Mouse (Mus musculus): ENCODE results near the gene Sept4. TPM values are rescaled to one million over a fixed set of nuclear protein-coding genes. Genes with fewer than 3 reads are reported as not detected.

Sept4 gene
- polyA plus RNA-seq, 1 experiment, result 0.09 TPM

GRCm38 (mm10) chr11:87611547-87611946 lies 42.8 kb downstream of the Sept4 start:
- Histone ChIP-seq H3K4me1 (ENCODE audit: control insufficient read depth) (no peaks in the 10 kb centered on the region; the same call in 1 of the 2 replicates), H3K9me3 (ENCODE audit: control insufficient read depth, low read length) (peaks cover under 1% of the 10 kb centered on the region; the same call in 1 of the 2 replicates), H3K36me3 (ENCODE audit: control insufficient read depth) (peaks cover 98% of the 10 kb centered on the region), H3K27me3 (ENCODE audit: control insufficient read depth) (no peaks in the 10 kb centered on the region), H3K4me3 (replicated peaks) (no peak overlapping the region)
- no peak for TF ChIP-seq GATA1 (IDR thresholded peaks at IDR 0.05; ENCODE audit: low read length)
- TF ChIP-seq TAL1 (IDR thresholded peaks at IDR 0.05; ENCODE audit: low read length), result no peak

GRCm38 (mm10) chr11:87613972-87614371 lies 45.3 kb downstream of the Sept4 start:
- H3K27me3 ChIP-seq (ENCODE audit: control insufficient read depth), result no peaks in the 10 kb centered on the region
- peaks cover 11% of the 10 kb centered on the region for H3K9me3 ChIP-seq (ENCODE audit: control insufficient read depth, low read length)
- H3K4me3 ChIP-seq (replicated peaks), result no peak overlapping the region
- TF ChIP-seq TAL1 (IDR thresholded peaks at IDR 0.05; ENCODE audit: low read length) (no peak), GATA1 (IDR thresholded peaks at IDR 0.05; ENCODE audit: low read length) (no peak)
- H3K36me3 ChIP-seq (ENCODE audit: control insufficient read depth), result peaks cover 94% of the 10 kb centered on the region
- H3K4me1 ChIP-seq (ENCODE audit: control insufficient read depth), result peaks cover 15% of the 10 kb centered on the region

GRCm38 (mm10) chr11:87615551-87615950 lies 46.8 kb downstream of the Sept4 start:
- Histone ChIP-seq H3K4me3 (replicated peaks) (no peak overlapping the region), H3K9me3 (ENCODE audit: control insufficient read depth, low read length) (peaks cover 11% of the 10 kb centered on the region), H3K4me1 (ENCODE audit: control insufficient read depth) (peaks cover 26% of the 10 kb centered on the region), H3K27me3 (ENCODE audit: control insufficient read depth) (no peaks in the 10 kb centered on the region), H3K36me3 (ENCODE audit: control insufficient read depth) (peaks cover 81% of the 10 kb centered on the region)
- no peak for TF ChIP-seq TAL1 (IDR thresholded peaks at IDR 0.05; ENCODE audit: low read length)
- TF ChIP-seq GATA1 (IDR thresholded peaks at IDR 0.05; ENCODE audit: low read length), result no peak

GRCm38 (mm10) chr11:87615952-87616351 lies 47.2 kb downstream of the Sept4 start:
- H3K9me3 ChIP-seq (ENCODE audit: control insufficient read depth, low read length), result peaks cover 11% of the 10 kb centered on the region
- H3K27me3 ChIP-seq (ENCODE audit: control insufficient read depth), result no peaks in the 10 kb centered on the region
- H3K4me1 ChIP-seq (ENCODE audit: control insufficient read depth), result peaks cover 29% of the 10 kb centered on the region
- TF ChIP-seq GATA1 (IDR thresholded peaks at IDR 0.05; ENCODE audit: low read length), result no peak
- no peak for TF ChIP-seq TAL1 (IDR thresholded peaks at IDR 0.05; ENCODE audit: low read length)
- peaks cover 77% of the 10 kb centered on the region for H3K36me3 ChIP-seq (ENCODE audit: control insufficient read depth)
- H3K4me3 ChIP-seq (replicated peaks), result no peak overlapping the region

GRCm38 (mm10) chr11:87616790-87617474 lies 48.2 kb downstream of the Sept4 start, which contains the start of gene Hsf5:
Gene Hsf5 (plus strand): TSS chr11:87617164.
- TF ChIP-seq GATA1 (IDR thresholded peaks at IDR 0.05; ENCODE audit: low read length) (no peak), TAL1 (IDR thresholded peaks at IDR 0.05; ENCODE audit: low read length) (no peak)
- peaks cover 67% of the 10 kb centered on the region for H3K36me3 ChIP-seq (ENCODE audit: control insufficient read depth)
- no peaks in the 10 kb centered on the region for H3K27me3 ChIP-seq (ENCODE audit: control insufficient read depth)

GRCm38 (mm10) chr11:87617606-87618005 lies 48.9 kb downstream of the Sept4 start:
- no peak overlapping the region for H3K4me3 ChIP-seq (replicated peaks)
- no peak for TF ChIP-seq TAL1 (IDR thresholded peaks at IDR 0.05; ENCODE audit: low read length)
- no peak for TF ChIP-seq GATA1 (IDR thresholded peaks at IDR 0.05; ENCODE audit: low read length)
- peaks cover 60% of the 10 kb centered on the region for H3K36me3 ChIP-seq (ENCODE audit: control insufficient read depth)
- H3K4me1 ChIP-seq (ENCODE audit: control insufficient read depth), result peaks cover 29% of the 10 kb centered on the region
- H3K9me3 ChIP-seq (ENCODE audit: control insufficient read depth, low read length), result peaks cover 11% of the 10 kb centered on the region
- no peaks in the 10 kb centered on the region for H3K27me3 ChIP-seq (ENCODE audit: control insufficient read depth)

More at GRCm38 (mm10) chr11:87616790-87617474, 48.2 kb downstream of the Sept4 start, which contains the start of gene Hsf5:
- peaks cover 29% of the 10 kb centered on the region for H3K4me1 ChIP-seq (ENCODE audit: control insufficient read depth)
- no peak within 1 kb of the TSS for H3K4me3 ChIP-seq (replicated peaks)
- H3K9me3 ChIP-seq (ENCODE audit: control insufficient read depth, low read length), result peaks cover 11% of the 10 kb centered on the region

- H3K9me3 ChIP-seq (ENCODE audit: control insufficient read depth, low read length), result no peaks in the 10 kb centered on the region
- H3K36me3 ChIP-seq (ENCODE audit: control insufficient read depth), result peaks cover 19% of the 10 kb centered on the region
- H3K4me3 ChIP-seq (replicated peaks), result no peak overlapping the region
- no peaks in the 10 kb centered on the region for H3K27me3 ChIP-seq (ENCODE audit: control insufficient read depth)
- H3K4me1 ChIP-seq (ENCODE audit: control insufficient read depth), result peaks cover 23% of the 10 kb centered on the region
- TF ChIP-seq GATA1 (IDR thresholded peaks at IDR 0.05; ENCODE audit: low read length) (no peak), TAL1 (IDR thresholded peaks at IDR 0.05; ENCODE audit: low read length) (no peak)
These were observed 54.5 kb downstream of the Sept4 start for GRCm38 (mm10) chr11:87623160-87623559.

GRCm38 (mm10) chr11:87629859-87630258 lies 61.2 kb downstream of the Sept4 start:
- no peak for TF ChIP-seq TAL1 (IDR thresholded peaks at IDR 0.05; ENCODE audit: low read length)
- TF ChIP-seq GATA1 (IDR thresholded peaks at IDR 0.05; ENCODE audit: low read length), result no peak
- peaks cover 3% of the 10 kb centered on the region for H3K4me1 ChIP-seq (ENCODE audit: control insufficient read depth)
- H3K36me3 ChIP-seq (ENCODE audit: control insufficient read depth), result no peaks in the 10 kb centered on the region; the same call in 1 of the 2 replicates
- H3K9me3 ChIP-seq (ENCODE audit: control insufficient read depth, low read length), result no peaks in the 10 kb centered on the region
- no peaks in the 10 kb centered on the region for H3K27me3 ChIP-seq (ENCODE audit: control insufficient read depth)
- no peak overlapping the region for H3K4me3 ChIP-seq (replicated peaks)

- Histone ChIP-seq H3K9me3 (ENCODE audit: control insufficient read depth, low read length) (no peaks in the 10 kb centered on the region), H3K4me3 (replicated peaks) (peak overlapping the region; percentile 64), H3K4me1 (ENCODE audit: control insufficient read depth) (peaks cover 12% of the 10 kb centered on the region), H3K27me3 (ENCODE audit: control insufficient read depth) (no peaks in the 10 kb centered on the region), H3K36me3 (ENCODE audit: control insufficient read depth) (no peaks in the 10 kb centered on the region)
- TF ChIP-seq GATA1 (IDR thresholded peaks at IDR 0.05; ENCODE audit: low read length) (no peak), TAL1 (IDR thresholded peaks at IDR 0.05; ENCODE audit: low read length) (no peak)
These were observed 70.1 kb downstream of the Sept4 start for GRCm38 (mm10) chr11:87638793-87639192.

Measured in erythroblast, embryonic 14.5 days (primary cell).